Mouse (Mus musculus) kidney, postnatal 14 days (tissue): ENCODE measurements around the gene Reg4.

ENCODE experiments used
- DNase-seq: peaks from one replicate; pipeline ENCODE4 v3.0.0; 2022; ENCODE audit warnings: mixed read lengths

Gene Reg4

DNA sequence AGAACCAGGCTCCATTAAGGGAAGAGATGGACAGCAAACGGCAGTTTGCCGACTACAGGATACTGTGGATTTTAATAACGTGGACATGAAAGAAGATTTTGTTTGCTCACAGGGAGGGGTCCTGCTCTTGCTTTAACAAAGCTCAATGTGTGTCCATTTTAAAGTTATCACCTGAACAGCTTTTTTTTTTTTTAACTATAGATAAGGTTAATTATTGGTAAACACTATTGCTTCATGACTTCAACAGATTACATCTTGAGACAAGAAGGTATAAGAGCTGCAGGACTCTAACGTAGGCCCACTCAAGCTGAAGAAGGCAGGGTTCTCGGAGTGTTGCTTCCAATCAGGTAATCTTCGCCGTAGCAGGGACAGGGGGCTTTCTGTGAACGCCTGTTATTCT is at the start of gene Reg4:
Gene Reg4, plus strand, starts transcription at position 301 of the 400 bp plus-strand sequence.
- DNase-seq: no peak

DNA sequence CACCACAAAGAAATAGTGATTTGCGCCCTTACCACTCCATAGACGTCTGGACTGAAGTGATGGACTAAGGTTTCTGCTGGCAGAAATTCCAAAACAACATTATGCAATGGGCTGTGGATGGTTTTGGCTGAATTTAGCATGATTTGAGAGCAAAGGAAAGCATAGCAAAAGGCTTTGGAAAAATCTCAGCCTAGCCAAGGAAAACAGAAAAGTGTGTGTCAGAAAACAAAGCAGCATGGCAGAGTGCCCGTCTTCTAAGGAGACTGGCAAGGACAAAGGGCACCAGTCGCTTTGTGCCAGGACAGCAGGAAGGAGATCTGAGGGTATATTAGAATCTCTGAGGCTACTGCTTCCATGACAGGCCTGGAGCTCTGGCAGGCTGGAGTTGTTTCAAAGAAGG is 43.6 kb upstream of the Reg4 start:
- DNase-seq: peak; percentile 59

DNA sequence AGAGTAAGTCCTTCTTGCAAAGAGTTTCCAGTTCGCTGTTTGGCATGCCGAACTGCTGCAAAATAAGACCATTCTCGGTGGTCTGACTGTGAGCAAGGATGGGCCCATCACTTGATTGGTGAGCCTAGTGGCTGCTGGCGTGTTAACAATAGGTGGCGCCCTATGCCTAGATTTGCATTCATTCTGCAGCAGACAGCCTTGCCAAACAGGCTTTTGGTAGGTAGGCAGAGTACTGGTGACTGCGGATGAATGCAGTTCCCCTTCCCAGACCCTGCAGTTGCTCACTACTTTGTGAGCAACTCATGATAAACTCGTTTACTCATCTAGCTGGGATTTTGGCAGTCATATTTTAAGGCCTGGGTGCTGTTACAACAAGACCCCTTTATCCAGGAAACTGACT is 41.2 kb upstream of the Reg4 start:
- peak; percentile 62 for DNase-seq

DNA sequence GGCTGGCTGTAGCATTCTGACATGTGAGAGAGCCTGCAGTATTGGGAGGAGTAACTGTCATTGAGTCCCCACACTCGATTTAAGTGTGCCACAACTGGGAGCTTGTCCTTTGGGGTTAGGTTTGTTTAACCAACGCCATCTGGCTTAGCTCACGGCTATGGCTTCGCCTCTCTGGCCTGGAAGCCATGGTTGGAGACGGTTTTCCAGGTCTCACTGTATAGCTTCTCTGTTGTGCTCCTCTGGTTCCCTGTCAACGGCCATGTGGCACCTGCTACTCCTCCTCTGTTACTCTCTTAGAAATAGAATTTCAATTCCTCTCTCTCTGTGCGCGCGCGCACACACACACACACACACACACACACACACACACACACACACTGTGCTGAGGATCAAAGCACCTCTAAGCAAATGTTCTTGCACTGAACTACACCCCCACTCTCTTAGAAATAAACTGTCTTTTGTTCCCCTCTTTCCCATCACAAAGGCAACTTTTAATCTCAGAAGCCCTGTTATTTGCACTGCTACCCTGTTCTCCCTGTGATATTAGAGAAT is 36.7 kb upstream of the Reg4 start:
- DNase-seq: no peak

DNA sequence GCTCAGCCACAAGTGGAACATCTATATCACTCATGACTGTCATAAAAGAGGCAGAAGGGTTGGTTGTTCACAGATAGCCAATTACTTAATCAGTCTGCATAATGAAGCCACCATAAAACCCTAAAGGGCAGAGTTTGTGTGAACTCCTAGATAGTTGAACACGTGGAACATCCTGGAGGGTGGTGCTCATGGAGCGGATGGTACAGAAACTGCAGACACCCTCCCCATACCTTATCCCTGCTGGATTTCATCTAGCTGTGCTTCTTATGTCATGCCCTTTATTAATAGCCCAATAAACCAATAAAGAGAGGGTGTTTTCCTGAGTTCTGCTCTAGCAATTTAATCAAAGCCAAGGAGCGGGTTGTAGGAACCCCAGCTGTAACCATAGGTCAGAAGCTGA is 34.2 kb upstream of the Reg4 start:
- no peak for DNase-seq

DNA sequence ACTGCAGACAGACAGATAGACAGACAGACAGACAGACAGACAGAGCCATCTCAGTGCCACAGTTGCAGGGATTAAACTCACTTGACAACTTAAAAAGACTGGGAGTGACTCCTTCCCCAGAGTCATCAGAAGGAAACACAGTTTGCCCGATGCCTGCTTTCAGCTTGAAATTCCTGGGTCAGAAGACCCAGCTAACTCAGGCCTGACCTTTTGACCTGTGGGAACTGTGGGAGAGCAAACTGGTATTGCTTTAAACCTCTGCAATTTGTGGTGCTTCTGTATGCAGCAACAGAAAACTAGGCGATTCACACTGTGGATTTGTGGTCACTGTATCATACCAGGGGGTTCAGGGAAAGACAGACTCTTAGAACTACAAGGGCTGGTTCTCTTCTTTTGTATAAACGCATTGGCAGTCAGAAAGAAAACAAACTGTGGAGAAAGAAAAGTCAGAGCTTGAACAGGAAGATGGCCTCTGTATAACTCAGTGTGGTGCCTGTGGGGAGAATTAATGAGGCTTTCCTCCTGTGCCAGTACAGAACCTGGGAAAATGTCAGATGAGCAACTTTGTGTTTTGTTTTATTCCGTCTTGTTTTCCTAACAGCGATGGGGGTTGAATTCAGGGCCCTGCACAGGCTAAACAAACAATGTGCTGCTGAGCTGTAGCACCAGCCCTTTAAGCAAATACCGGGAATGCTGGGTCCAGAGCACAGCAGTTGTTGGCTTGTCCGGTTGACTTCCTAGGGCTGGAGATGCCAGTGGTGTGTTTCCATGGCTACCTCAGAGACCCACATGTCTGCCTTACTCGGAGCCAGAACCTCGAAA is 24.0 kb upstream of the Reg4 start:
- peak; percentile 17 for DNase-seq

DNA sequence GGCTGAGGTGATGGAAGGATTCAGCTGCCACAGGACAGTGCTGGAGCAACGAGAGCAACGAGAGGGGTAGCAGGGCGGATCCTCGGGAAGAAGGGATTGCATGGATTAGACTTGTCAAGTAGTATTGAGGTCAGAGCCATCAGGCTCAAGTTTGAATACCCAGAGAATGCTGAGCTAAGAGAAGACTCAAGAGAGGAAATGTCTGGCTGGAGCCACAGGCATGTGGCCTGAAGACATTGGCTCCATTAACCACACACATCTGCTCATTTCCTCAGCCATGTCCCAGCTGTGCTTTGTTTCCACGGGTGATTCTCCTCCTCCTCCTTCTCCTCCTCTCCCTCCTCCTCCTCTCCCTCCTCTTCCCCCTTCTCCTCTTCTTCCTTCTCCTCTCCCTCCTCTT is 22.2 kb upstream of the Reg4 start:
- peak; percentile 35 for DNase-seq

DNA sequence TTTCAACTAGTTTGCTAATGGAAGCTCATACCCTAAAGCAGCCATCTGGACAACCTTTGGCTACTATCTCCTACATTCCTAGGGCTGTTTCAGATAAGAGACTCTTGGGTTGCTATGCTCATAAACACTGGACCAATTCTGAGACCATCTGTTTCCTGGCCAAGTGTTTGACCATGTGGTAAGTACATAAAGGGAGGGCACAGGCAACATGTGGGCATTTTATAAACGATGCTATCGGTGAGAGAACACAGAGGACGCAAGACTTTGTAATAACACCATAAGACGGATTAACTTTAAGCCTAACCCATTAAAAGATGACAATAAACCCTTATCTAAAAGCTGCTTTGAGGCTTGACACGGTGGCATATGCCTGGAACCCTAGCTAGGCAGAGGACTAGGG is 18.7 kb upstream of the Reg4 start:
- no peak for DNase-seq

DNA sequence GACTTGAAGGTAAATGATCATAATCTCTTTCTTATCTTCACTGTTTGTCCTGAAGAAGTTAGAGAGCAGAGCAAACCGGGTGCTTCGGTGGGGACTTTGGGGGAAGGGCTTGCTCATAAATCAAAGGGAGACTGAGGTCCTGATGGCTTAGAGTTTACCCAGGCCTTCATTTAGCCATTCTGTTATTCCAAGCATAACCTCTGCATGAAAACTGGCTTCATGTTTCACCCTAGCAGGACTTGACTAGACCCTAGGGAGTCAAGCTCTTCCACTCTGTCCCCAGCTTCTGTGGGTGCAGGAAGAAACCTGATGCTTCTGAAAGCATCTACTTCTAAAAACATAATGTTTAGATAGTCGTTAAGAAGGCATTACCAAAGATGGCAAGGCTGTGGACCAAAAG is 15.0 kb upstream of the Reg4 start:
- no peak for DNase-seq

DNA sequence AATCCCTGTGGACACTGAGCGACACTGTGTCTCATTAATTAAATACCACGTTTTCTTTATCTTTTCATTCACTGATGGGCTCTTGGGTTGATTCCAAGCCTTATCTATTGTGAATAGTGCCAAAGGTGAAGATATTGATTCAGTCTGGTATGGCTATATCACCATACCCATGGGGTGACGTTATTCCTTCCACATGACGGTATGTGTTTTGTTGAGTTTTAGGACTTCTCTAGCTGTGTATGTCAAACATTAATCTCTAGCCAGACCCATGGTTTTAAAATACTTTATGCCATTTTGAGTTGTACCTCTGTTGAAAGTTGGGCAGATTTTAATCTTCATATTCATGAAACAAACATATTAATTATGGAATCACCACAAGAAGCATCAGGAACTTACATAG is 12.8 kb upstream of the Reg4 start:
- no peak for DNase-seq

DNA sequence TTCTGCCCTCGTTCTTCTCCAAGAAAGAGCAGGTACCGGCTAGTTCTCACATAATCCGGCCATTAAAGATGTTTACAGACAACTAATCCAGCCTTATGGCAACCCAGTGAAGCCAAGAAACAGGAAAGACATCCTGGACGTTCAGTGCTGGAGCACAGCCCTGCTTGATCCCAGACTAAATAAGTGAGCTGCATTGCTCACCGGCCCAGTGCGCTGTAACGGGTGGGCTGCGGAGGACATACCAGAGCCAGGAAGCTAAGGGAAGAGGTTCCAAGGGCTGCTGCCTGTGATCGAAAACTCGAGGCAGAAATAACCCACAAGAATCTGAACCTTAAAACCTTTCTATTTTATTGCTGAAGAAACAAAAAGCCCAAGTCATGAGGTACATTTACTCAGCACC is 11.1 kb upstream of the Reg4 start:
- no peak for DNase-seq

DNA sequence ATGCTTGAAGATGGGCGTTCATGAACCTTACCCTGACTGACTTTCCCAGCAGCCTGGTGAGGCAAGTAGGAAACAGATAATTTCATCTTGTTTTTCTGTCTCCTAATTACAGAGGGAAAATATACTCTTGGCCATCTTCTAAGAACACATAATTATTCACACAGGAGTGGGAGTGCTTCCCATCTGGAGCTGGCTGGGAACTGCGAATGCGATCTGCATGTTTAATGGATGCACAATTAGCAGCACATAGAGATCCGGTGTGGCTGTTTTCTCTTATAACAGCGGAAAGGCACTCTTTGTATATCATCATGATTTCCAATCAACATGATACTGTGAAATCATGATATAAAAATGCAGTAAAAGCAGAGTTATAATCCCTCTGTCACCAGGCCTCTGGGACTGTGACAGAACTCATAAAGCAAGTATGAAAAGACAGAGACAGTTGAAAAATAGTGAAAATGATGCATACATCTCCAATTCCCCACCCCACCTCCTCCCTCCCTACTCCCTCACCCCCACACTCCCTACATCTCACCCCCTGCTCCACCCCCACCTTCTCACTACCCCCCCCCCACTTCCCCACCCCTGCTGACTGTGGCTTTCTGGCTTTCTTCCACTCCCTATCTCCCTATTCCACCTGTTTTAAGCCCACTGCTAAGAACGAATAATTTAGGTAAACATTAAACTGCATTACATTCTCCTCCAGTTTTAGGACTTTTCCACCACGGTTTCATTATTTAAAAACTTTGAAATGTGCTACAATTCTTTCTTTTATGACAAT is 10.5 kb upstream of the Reg4 start:
- DNase-seq: no peak

DNA sequence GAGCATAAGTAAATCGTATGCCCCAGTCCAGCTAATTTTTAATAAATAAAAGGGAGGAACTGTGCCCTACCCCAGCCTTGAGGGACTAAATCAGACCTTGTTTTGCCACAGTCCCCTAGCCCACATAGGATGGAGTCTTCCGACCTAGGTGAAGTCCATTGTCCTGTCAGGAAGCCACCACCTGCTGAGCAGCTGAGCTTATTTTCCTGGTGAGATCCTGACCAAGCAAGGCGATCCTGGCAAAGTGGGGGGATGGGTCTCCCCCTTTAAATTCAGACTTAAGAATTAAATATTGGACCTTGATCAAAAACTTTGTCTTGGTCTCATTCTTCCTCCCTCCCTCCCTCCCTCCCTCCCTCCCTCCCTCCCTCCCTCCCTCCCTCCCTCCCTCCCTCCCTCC is 5.7 kb upstream of the Reg4 start:
- no peak for DNase-seq

DNA sequence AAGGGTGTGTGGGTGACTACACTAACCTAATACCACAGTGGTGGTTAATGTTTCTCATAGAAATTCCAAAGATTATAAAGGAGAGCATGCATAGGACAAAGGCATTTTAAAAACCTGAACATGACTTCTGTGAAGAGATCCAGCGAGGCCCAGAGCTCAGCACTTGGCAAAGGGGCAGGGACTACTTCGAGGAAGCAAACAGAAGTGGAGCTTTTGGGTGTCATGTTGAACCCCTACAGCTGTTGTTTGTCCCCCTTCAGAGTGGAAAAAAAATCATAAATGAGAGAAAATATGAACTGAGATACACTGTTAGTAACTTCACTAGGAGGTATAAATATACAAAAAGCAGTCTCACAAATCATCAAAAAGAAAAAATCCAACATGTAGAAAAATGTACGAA is 1.3 kb downstream of the Reg4 start:
- DNase-seq: peak; percentile 32

DNA sequence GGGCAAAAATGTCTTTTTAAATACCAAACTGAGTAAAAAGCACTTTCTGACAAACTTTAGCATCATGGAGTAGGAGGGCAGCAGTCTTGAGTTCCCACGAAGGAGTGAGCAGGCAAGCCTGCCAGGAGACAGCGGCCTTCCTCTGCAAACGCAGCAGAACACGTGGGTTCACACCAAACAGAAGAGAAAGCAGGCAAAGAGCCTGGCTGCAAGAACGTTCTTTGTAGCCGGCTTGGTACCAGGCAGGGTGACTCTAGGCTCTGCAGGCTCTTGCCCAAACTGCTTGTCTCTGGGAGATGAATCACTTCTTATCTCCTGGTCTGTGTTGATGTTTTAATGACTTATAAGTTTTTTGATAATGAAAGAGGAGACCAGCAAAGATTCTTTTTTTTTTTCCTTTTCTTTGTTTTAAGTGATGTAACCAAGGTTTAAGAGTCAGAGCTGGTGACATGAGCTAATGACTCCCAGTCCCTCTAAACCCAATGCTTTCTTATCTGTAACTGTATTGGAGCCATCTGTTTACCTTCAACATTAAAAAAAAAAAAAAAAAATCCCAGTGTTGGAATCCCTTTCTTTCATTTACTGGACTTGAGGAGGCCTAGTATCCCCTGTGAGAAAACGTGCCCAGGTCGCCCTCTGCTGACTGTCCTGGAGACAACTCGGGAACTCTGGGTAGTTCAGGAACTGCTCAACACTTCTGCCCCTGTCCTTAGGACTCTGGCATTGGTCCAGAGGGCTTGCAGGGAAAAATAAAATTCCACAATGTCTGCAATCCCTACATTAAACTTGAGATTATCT is 2.0 kb downstream of the Reg4 start:
- DNase-seq: peak; percentile 83

DNA sequence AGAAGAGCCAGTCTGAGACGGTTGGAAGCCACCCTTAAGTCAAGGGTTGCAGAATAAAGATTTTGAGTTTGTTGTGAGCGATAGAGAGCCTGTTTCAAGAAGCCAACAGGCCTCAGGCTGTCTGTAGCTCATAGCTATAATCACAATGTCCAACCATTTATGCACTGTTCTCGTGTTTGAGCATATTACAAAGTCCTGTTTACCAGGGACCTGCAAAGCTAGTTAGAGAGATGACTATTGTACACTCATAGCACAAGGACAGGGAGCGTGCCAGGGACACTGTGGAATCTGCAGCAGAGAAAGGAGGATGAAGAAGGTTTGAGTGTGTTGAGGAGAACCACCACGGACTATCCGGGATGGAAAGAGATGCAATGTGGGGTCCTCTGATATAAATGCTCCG is 3.0 kb downstream of the Reg4 start:
- DNase-seq: no peak

DNA sequence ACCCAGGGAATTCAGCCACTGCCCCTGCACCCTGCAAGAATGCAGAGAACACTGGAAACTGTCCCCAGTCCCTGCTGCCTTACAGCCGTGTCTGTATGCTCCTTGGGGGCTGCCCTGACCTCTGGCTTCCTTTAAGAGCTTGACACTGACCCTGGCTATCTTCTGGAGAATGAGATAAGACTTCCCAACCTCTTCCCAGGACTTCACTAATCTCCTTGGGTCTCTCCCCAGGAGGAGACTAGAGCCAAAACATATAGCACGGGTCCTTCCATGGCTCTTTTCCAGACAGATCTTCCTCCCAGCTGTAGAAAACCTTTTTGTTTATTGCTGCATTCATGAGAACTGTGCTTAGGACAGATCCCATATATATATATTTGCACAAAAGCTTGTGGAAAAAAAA is 3.8 kb downstream of the Reg4 start:
- DNase-seq: peak; percentile 25

DNA sequence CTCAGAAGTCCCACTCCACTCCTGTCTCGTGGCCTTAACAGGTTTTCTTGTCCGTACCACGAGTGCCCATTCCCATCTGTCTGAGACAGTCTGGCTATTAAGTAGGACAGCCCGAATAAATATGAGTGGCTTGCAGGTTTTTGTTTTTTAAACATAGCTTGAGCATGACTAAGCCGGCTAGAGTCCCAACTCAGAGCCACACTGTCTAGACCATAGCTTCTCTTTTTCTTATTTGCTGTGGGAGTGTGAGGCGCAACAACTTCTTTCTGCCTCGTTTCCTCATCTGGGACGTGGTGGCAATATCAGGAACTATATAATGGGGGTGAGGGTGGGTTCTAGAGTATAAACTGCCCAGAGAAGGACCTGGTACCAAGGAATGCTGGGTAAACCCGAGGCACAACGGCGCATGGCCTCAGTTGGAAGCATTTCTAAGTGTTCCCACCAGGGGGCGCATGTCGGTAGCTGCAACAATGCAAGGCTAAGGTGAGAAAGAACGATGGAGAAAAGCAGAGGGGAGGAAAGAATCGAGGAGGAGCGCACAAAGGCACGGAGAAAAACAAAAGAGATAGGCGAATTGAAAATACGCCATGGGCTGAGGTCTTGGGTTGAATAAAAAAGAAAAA is 5.1 kb downstream of the Reg4 start:
- DNase-seq: peak; percentile 83

DNA sequence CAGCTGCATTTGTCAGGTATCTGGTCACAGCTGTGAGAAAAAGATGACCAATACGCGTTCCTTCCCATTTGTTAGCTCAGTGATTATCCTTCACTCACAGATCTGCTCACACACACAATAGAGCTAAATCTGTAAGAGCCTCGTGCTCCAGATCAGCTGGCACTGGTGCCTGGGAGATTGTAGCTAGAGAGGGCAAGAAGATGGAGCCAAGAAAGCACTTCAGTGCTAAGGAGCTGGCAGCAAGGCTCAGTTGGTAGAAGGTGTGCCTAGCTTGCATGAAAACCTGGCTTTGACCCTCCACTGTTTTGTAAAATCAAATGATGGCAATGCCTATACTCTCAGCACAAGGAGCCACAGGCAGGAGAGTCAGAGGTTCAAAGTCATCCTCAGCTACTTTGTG is 5.8 kb downstream of the Reg4 start:
- no peak for DNase-seq

DNA sequence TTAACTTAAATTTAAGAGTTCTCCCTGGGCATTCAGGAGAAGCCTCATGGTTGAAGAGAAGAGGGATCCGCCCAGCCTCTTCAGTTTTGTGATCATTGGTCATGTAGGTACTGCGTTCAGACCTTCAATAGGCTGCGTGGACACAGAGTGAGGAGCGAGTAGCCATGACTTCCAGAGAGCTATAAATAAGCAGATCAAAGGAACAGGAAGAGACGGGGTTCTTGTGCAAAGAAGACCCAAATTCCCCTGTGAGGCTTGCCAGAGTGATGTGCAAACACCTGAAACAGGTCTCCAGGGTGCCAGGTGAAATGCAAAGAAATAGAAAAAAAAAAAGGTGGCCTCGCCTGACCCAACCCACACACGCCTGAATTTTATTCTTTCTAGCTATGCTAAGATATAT is 8.0 kb downstream of the Reg4 start:
- DNase-seq: no peak

DNA sequence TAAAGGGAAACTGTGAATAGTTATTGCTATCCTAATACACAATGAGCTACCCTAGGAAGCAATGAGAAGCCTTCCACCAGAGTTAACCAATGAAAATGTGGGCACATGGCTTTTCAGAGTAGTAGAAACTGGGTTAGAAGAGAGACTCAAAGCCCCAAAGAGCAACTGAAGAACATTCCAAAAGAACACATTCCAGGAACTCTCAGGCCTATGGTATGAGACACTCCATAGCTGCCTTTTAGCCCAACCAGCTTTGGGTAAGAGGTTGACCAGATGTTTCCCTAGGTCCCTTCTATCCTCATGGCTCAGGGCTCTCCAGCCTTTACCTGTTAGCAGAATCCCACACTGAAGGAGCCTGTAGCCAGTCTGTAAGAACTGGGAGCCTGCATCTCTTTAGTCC is 11.5 kb downstream of the Reg4 start:
- DNase-seq: no peak

DNA sequence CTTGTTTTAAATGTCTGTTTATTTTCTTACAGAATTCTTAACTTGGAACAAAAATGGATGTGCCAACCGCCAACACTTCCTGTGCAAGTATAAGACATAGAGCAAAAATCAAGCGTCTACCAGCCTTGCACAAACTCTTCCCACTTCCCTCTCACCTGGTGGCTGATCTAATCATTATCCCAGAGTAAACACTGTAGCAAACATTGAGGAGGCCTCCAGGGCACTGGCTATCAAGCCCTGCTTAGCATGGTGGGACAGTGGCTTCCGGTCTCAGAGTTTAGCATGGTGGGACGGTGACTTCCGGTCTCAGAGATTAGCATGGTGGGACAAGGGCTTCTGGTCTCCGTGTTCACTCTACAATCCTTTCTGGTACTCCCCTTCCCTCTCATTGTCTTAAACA is 14.3 kb downstream of the Reg4 start:
- no peak for DNase-seq

DNA sequence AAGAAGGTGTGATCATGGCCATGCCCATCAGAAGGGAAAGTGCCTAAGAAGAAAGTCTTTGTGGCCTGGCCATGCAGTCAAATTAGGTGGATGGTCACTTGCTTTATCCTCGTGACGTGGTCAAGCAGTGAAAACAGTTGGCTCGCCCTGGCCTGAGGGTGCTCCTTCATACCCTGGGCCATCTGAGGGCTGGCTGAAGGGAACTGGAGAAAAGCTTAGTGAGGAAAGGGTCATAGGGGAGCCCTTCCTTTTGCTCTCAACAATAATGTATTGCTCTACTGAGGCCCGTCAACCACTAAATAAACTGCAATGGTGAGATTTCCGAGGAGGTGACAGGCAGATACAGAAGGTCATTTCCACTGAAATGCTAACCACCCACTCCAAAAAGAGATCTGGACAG is 15.3 kb downstream of the Reg4 start:
- DNase-seq: no peak
